Mouse (Mus musculus) liver, embryonic 12.5 days (tissue): ENCODE measurements at regions not wholly inside any gene's neighbourhood (a gene's known extent, or its start where the extent isn't known, plus 50 kb on each side); places are given as distances from the start of the nearest gene placed in this dataset.

ENCODE experiments used
- ATAC-seq: fragments of 200-750 bp; cut with Nextera tagmentation; 2 replicates; pipeline ENCODE4 v1.8.0; 2017; ENCODE audit warnings: moderate number of reproducible peaks, mild to moderate bottlenecking, moderate library complexity
- H3K27ac ChIP-seq: fragments of 300-500 bp; sonication (generic); 2 replicates; pipeline ENCODE4 v1.5.1; 2016; ENCODE audit warnings: mild to moderate bottlenecking
- H3K27me3 ChIP-seq: fragments of 300-500 bp; sonication (generic); replicated peaks from 2 replicates; pipeline ENCODE4 v1.6.1; 2016; ENCODE audit warnings: mild to moderate bottlenecking, moderate library complexity
- H3K36me3 ChIP-seq: fragments of 300-500 bp; sonication (generic); 2 replicates; pipeline ENCODE4 v1.6.1; 2016; ENCODE audit warnings: mild to moderate bottlenecking, moderate library complexity
- H3K4me1 ChIP-seq: fragments of 300-500 bp; sonication (generic); 2 replicates; pipeline ENCODE4 v1.6.1; 2016
- H3K4me2 ChIP-seq: fragments of 300-500 bp; sonication (generic); 2 replicates; pipeline ENCODE4 v1.6.1; 2016; ENCODE audit warnings: mild to moderate bottlenecking, moderate library complexity
- H3K4me3 ChIP-seq: fragments of 300-500 bp; sonication (generic); 2 replicates; pipeline ENCODE4 v1.5.1; 2016; ENCODE audit warnings: mild to moderate bottlenecking, moderate library complexity
- H3K9ac ChIP-seq: fragments of 300-500 bp; sonication (generic); 2 replicates; pipeline ENCODE4 v1.6.1; 2016; ENCODE audit warnings: mild to moderate bottlenecking, moderate library complexity
- H3K9me3 ChIP-seq: fragments of 300-500 bp; sonication (generic); replicated peaks from 2 replicates; pipeline ENCODE4 v1.6.1; 2016; ENCODE audit warnings: mild to moderate bottlenecking, moderate library complexity
- WGBS: fragments of 180-500 bp; shearing (Covaris S2); methylation state at CpG from one replicate; pipeline ENCODE4 v1.1.7; 2016; ENCODE audit not compliant: insufficient replicate concordance; 5-methylcytosine and 5-hydroxymethylcytosine counted together

DNA sequence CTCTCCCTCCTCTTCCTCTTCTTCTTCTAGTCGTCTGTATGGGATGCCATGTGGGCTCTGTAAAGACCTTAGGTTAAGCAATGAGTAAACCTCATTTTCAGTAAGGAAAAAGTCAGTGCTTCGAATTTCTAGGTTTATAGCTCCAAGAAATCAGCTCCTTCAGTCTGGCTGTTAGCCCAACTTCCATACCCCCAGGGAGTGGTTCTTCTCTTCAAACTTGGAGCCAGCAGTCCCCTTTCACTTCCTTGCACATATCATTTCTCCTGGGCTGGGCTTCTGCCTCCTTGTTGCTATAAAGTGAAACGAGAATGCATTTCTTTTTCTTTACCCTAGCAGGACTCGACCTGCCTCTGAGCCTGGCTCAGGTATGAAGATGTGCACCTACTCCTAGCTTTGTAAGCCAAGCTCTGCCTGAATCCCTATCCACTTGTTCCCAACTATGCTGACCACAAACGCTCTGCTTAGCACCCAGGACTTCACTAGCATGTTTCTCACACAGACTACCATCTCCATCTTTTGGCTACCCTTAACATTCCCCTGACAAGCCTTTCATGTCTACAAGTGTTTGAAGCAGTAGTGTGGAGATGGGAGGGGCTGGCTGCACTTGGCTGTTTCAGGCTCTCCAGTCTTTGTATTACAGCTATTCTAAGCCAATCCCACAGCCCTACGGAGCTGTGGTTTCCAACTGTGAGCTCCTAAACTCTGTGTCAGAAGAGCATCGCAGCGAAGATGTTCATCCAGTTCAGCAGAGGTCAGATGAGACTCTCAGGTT is 243.8 kb upstream of the Tprg start:
- H3K9ac ChIP-seq, result no peak overlapping the region
- H3K36me3 ChIP-seq, result no peaks in the 10 kb centered on the region
- H3K27me3 ChIP-seq, result peaks cover 3% of the 10 kb centered on the region; the same call in 1 of the 2 replicates
- H3K9me3 ChIP-seq, result no peaks in the 10 kb centered on the region
- no peaks in the 10 kb centered on the region for H3K4me1 ChIP-seq
- WGBS, result 50% methylated on average over 8 of the region's 8 CpGs
- ATAC-seq, result no peak
- no peak overlapping the region for H3K27ac ChIP-seq
- H3K4me3 ChIP-seq, result no peak overlapping the region
- no peak overlapping the region for H3K4me2 ChIP-seq

DNA sequence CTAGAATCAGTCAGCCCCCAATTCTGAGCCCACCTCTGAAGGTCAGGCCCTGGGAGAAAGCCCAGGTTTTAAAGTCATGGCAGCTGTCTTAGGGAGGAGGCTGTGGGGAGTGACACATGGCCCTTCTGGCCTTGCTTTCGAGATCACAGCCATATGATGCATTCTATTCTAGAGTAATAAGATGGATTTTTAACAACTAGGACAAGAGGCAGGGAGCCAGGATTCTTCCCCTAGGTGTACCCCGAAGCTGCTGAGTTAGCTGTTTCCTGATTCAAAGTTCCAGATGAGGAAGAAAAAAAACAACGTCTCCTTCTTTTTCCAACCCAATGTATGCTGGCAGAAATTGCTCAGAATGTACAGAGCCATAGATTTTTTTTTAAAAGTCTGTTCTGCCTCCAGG is 242.0 kb upstream of the Tprg start:
- Histone ChIP-seq H3K9ac (no peak overlapping the region), H3K36me3 (no peaks in the 10 kb centered on the region), H3K9me3 (no peaks in the 10 kb centered on the region), H3K27ac (no peak overlapping the region), H3K4me1 (no peaks in the 10 kb centered on the region), H3K4me2 (no peak overlapping the region), H3K27me3 (peaks cover 3% of the 10 kb centered on the region; the same call in 1 of the 2 replicates), H3K4me3 (no peak overlapping the region)
- WGBS, result 58% methylated on average over 3 of the region's 3 CpGs
- ATAC-seq, result no peak

DNA sequence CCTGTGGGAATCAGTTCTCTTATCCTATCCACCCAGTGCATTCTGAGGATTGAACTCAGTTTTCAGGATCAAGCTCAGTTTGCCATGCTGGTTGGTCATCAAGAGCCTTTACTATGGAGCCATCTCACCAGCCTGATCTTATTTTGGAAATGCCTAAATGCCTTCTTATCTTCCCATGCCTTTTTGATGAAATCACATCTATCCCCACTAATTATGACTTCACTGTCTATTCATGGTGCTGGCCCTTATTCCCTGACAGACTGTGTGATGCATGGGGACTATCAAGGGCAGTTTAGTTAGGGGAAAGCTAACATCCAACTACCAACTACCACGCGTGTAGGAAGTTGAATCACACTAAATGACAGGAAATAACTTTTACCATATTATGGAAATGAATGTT is 238.9 kb upstream of the Tprg start:
- Histone ChIP-seq H3K27ac (no peak overlapping the region), H3K27me3 (peaks cover 3% of the 10 kb centered on the region; the same call in 1 of the 2 replicates), H3K4me3 (no peak overlapping the region), H3K4me2 (no peak overlapping the region), H3K4me1 (no peaks in the 10 kb centered on the region), H3K36me3 (no peaks in the 10 kb centered on the region), H3K9ac (no peak overlapping the region), H3K9me3 (no peaks in the 10 kb centered on the region)
- WGBS, result 76% methylated on average over 2 of the region's 2 CpGs
- no peak for ATAC-seq

- no peak overlapping the region for H3K4me2 ChIP-seq
- no peaks in the 10 kb centered on the region for H3K4me1 ChIP-seq
- no peak overlapping the region for H3K9ac ChIP-seq
- no peak overlapping the region for H3K27ac ChIP-seq
- H3K36me3 ChIP-seq, result no peaks in the 10 kb centered on the region
- H3K9me3 ChIP-seq, result no peaks in the 10 kb centered on the region
- 24% methylated on average over 7 of the region's 7 CpGs for WGBS
- H3K27me3 ChIP-seq, result no peaks in the 10 kb centered on the region
- ATAC-seq, result no peak
- no peak overlapping the region for H3K4me3 ChIP-seq
These were observed 236.6 kb upstream of the Tprg start for GRCm38 (mm10) chr16:25049928-25050510.

GRCm38 (mm10) chr16:25051044-25051443 is 235.6 kb upstream of the Tprg start:
- H3K27ac ChIP-seq, result no peak overlapping the region
- no peaks in the 10 kb centered on the region for H3K36me3 ChIP-seq
- H3K9ac ChIP-seq, result no peak overlapping the region
- H3K27me3 ChIP-seq, result no peaks in the 10 kb centered on the region; the same call in 1 of the 2 replicates
- no peaks in the 10 kb centered on the region for H3K9me3 ChIP-seq
- H3K4me3 ChIP-seq, result no peak overlapping the region
- H3K4me1 ChIP-seq, result no peaks in the 10 kb centered on the region
- ATAC-seq, result no peak
- H3K4me2 ChIP-seq, result no peak overlapping the region
- 30% methylated on average over 5 of the region's 5 CpGs for WGBS

- H3K4me3 ChIP-seq, result no peak overlapping the region
- no peak for ATAC-seq
- H3K27ac ChIP-seq, result no peak overlapping the region
- H3K36me3 ChIP-seq, result no peaks in the 10 kb centered on the region
- no peaks in the 10 kb centered on the region for H3K9me3 ChIP-seq
- no peak overlapping the region for H3K4me2 ChIP-seq
- 51% methylated on average over 5 of the region's 5 CpGs for WGBS
- H3K27me3 ChIP-seq, result no peaks in the 10 kb centered on the region; the same call in 1 of the 2 replicates
- no peak overlapping the region for H3K9ac ChIP-seq
- H3K4me1 ChIP-seq, result no peaks in the 10 kb centered on the region
These were observed 234.2 kb upstream of the Tprg start for GRCm38 (mm10) chr16:25052428-25052827.

GRCm38 (mm10) chr16:25052917-25053343 is 233.7 kb upstream of the Tprg start:
- 6% methylated on average over 5 of the region's 5 CpGs for WGBS
- Histone ChIP-seq H3K4me2 (no peak overlapping the region), H3K4me3 (no peak overlapping the region), H3K9me3 (no peaks in the 10 kb centered on the region), H3K27me3 (peaks cover 1% of the 10 kb centered on the region; the same call in 1 of the 2 replicates), H3K36me3 (no peaks in the 10 kb centered on the region), H3K9ac (no peak overlapping the region), H3K27ac (0 out of 2 replicates have a peak overlapping the region, but pooled peaks have one; percentile 20), H3K4me1 (peaks cover under 1% of the 10 kb centered on the region; the same call in 1 of the 2 replicates)
- ATAC-seq, result peak; percentile 63; the same call in 1 of the 2 replicates

DNA sequence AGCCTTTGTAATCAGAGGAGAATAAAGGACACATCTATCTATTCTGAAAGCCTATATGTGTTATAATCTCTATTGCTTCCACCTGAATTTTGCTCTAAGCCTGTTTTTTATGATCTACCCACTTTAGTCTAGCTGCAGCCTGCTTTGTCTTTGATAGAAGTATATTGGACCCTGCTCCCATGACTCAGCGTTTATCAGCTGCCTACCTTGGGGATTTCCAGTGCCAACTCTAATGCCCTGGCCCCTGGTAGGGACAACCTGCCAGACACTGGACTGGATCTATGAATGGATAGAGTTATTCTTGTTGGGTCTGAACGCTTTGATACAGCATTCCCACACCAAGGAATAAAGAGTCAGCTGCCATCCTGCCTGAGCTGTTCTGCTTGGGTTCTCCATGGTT is 232.3 kb upstream of the Tprg start:
- Histone ChIP-seq H3K9ac (no peak overlapping the region), H3K36me3 (no peaks in the 10 kb centered on the region), H3K4me3 (no peak overlapping the region), H3K4me1 (peaks cover 14% of the 10 kb centered on the region), H3K4me2 (no peak overlapping the region), H3K27ac (no peak overlapping the region), H3K27me3 (peaks cover 15% of the 10 kb centered on the region), H3K9me3 (no peaks in the 10 kb centered on the region)
- WGBS, result 48% methylated on average over 2 of the region's 2 CpGs
- no peak for ATAC-seq

GRCm38 (mm10) chr16:25055376-25055775 is 231.2 kb upstream of the Tprg start:
- peaks cover 23% of the 10 kb centered on the region for H3K27me3 ChIP-seq
- 66% methylated on average over 9 of the region's 9 CpGs for WGBS
- ATAC-seq, result no peak
- no peak overlapping the region for H3K9ac ChIP-seq
- H3K27ac ChIP-seq, result no peak overlapping the region
- H3K4me1 ChIP-seq, result peaks cover 18% of the 10 kb centered on the region
- no peaks in the 10 kb centered on the region for H3K9me3 ChIP-seq
- H3K4me3 ChIP-seq, result no peak overlapping the region
- no peak overlapping the region for H3K4me2 ChIP-seq
- no peaks in the 10 kb centered on the region for H3K36me3 ChIP-seq

- Histone ChIP-seq H3K4me3 (peak overlapping the region; percentile 56; the same call in 1 of the 2 replicates), H3K27ac (no peak overlapping the region), H3K4me2 (peak overlapping the region; percentile 68), H3K9ac (no peak overlapping the region), H3K27me3 (peaks cover 23% of the 10 kb centered on the region), H3K36me3 (no peaks in the 10 kb centered on the region), H3K4me1 (peaks cover 18% of the 10 kb centered on the region), H3K9me3 (no peaks in the 10 kb centered on the region)
- no peak for ATAC-seq
- WGBS, result 41% methylated on average over 11 of the region's 11 CpGs
These were observed 228.4 kb upstream of the Tprg start for GRCm38 (mm10) chr16:25058051-25058747.

DNA sequence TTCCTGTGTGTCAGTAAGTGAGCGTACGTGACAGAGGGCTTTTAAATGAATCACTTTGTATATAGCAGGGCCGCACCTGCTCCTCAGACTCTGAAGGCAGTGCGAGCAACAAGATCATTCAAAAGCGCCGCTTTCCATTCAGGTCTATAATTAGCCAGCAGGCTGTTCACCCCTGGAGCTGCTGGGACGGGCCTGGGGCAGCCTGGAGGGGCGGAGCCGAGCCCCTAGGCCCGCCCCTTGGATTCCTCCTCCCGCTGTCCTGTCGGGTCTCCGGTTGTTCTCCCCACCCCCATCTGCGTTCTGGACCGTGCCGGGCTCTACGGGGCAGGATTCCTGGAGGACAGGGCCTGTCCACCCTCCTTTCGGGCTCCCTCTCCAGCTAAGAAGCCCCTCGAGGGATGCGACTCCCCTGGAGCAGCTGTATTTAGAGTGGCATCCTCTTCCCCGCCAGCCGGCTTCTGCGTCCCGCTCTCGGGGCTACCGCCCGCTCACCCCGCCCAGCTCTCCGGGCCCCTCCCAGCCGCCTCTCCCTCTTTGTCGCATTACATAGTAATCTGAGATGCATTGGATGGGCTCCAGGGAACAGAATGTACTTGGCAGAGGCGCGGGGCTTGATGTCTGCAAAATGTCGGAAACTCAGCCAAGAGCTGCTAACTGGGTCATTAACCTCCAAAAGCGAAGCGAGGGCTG is 227.7 kb upstream of the Tprg start:
- peaks cover 18% of the 10 kb centered on the region for H3K4me1 ChIP-seq
- peak overlapping the region; percentile 68 for H3K4me2 ChIP-seq
- peak overlapping the region; percentile 60; the same call in 1 of the 2 replicates for H3K27ac ChIP-seq
- H3K9me3 ChIP-seq, result no peaks in the 10 kb centered on the region
- H3K4me3 ChIP-seq, result peak overlapping the region; percentile 56
- peak; percentile 82 for ATAC-seq
- H3K36me3 ChIP-seq, result no peaks in the 10 kb centered on the region
- whole genome bisulfite sequencing, result 3% methylated on average over 36 of the region's 36 CpGs
- peaks cover 23% of the 10 kb centered on the region for H3K27me3 ChIP-seq
- no peak overlapping the region for H3K9ac ChIP-seq
